ENCODE assay signal across 8 mouse cellular contexts in genomic region chr4:129555862-129556531, GRCm38 (mm10). TPM values are rescaled to one million over a fixed set of nuclear protein-coding genes. Genes with fewer than 3 reads are reported as not detected.
DNase-seq lines count a peak whose midpoint lies in the region; ATAC-seq and TF ChIP-seq lines count a peak whose summit lies in the region.

No protein-coding gene starts in this region.

- peak; percentile 16; the same call in 1 of the 2 replicates for ATAC-seq in frontal cortex, adult (ENCODE audit: low TSS enrichment)
- ATAC-seq in forebrain, postnatal 0 days = peak; percentile 79
- peak; percentile 71 for ATAC-seq in limb, embryonic 12.5 days (ENCODE audit: insufficient number of reproducible peaks, insufficient read depth, low FRiP score, low TSS enrichment, low read depth)
- peak; percentile 79 for ATAC-seq in neural tube, embryonic 13.5 days (ENCODE audit: low read depth)

- TF ChIP-seq CTCF in forebrain, postnatal 0 days (IDR thresholded peaks at IDR 0.05; ENCODE audit: low read depth) = no peak

- peak overlapping the region; percentile 89 for H3K4me2 ChIP-seq in forebrain, postnatal 0 days (ENCODE audit: low read depth)
- H3K4me2 ChIP-seq in limb, embryonic 12.5 days = peak overlapping the region; percentile 92
- H3K4me2 ChIP-seq in neural tube, embryonic 13.5 days = peak overlapping the region; percentile 87

- no peaks in the 10 kb centered on the region for H3K27me3 ChIP-seq in forebrain, postnatal 0 days (ENCODE audit: insufficient read depth, low read length)
- H3K27me3 ChIP-seq in limb, embryonic 12.5 days = no peaks in the 10 kb centered on the region
- no peaks in the 10 kb centered on the region for H3K27me3 ChIP-seq in neural tube, embryonic 13.5 days

- peak overlapping the region; percentile 53 for H3K4me3 ChIP-seq in forebrain, postnatal 0 days (ENCODE audit: low read depth, low read length)
- peak overlapping the region; percentile 53 for H3K4me3 ChIP-seq in limb, embryonic 12.5 days (replicated peaks)
- H3K4me3 ChIP-seq in neural tube, embryonic 13.5 days = peak overlapping the region; percentile 45

- WGBS in forebrain, postnatal 0 days = under 1% methylated on average over 23 of the region's 24 CpGs
- WGBS in limb, embryonic 12.5 days = under 1% methylated on average over 24 of the region's 24 CpGs
- under 1% methylated on average over 24 of the region's 24 CpGs for WGBS in neural tube, embryonic 13.5 days

- H3K9ac ChIP-seq in forebrain, postnatal 0 days = peak overlapping the region; percentile 63
- H3K9ac ChIP-seq in limb, embryonic 12.5 days (replicated peaks) = peak overlapping the region; percentile 64
- peak overlapping the region; percentile 74 for H3K9ac ChIP-seq in neural tube, embryonic 13.5 days

- H3K27ac ChIP-seq in forebrain, postnatal 0 days (ENCODE audit: low read depth, low read length) = peak overlapping the region; percentile 66
- peak overlapping the region; percentile 78 for H3K27ac ChIP-seq in limb, embryonic 12.5 days
- H3K27ac ChIP-seq in neural tube, embryonic 13.5 days (replicated peaks) = peak overlapping the region; percentile 77

- intact Hi-C loops in left cerebral cortex, postnatal 36 days (cut with DNase I) = no loop called here

- H3K4me1 ChIP-seq in forebrain, postnatal 0 days (ENCODE audit: insufficient read depth) = 0 out of 2 replicates have a peak, but pooled peaks cover 5% of the 10 kb centered on the region
- H3K4me1 ChIP-seq in limb, embryonic 12.5 days (replicated peaks) = peaks cover 9% of the 10 kb centered on the region
- peaks cover 21% of the 10 kb centered on the region for H3K4me1 ChIP-seq in neural tube, embryonic 13.5 days (replicated peaks)

- no peaks in the 10 kb centered on the region for H3K36me3 ChIP-seq in forebrain, postnatal 0 days (ENCODE audit: insufficient read depth)
- no peaks in the 10 kb centered on the region for H3K36me3 ChIP-seq in limb, embryonic 12.5 days
- no peaks in the 10 kb centered on the region for H3K36me3 ChIP-seq in neural tube, embryonic 13.5 days

- no peaks in the 10 kb centered on the region for H3K9me3 ChIP-seq in forebrain, postnatal 0 days (ENCODE audit: low read length)
- no peaks in the 10 kb centered on the region for H3K9me3 ChIP-seq in limb, embryonic 12.5 days
- no peaks in the 10 kb centered on the region for H3K9me3 ChIP-seq in neural tube, embryonic 13.5 days

- DNase-seq in frontal cortex, postnatal 25 days (ENCODE audit: low spot score in 2 of 2) = no peak
- peak; percentile 36 for DNase-seq in right cerebral cortex, postnatal 4 days
- no peak for DNase-seq in right cerebral cortex, postnatal 36 days (ENCODE audit: low spot score in 2 of 2)
- DNase-seq in forebrain, postnatal 0 days = no peak
- no peak for DNase-seq in left cerebral cortex, postnatal 36 days (ENCODE audit: low spot score in 2 of 2)

RNA-seq across cellular contexts. Expression of gene Hdac1, which starts 13.5 kb away (rescaled TPM):
- 25.6 and 30.8 TPM in 2 replicates for total RNA-seq in forebrain, postnatal 0 days (2014; rRNA removed)
- polyA plus RNA-seq in forebrain, postnatal 0 days (2015; fragmentation: Nextera tagmentation; extraction: Ambion mirVana) = 47.3 and 50.7 TPM in 2 replicates
- polyA plus RNA-seq in limb, embryonic 12.5 days (2016; fragmentation: Nextera tagmentation; extraction: Ambion mirVana) = 278 and 292 TPM in 2 replicates
- polyA plus RNA-seq in neural tube, embryonic 13.5 days (2015; fragmentation: Nextera tagmentation; extraction: Ambion mirVana) = 116 and 120 TPM in 2 replicates
- 10 to 100 TPM; 27.0 to 27.4 TPM for total RNA-seq in left cerebral cortex, postnatal 36 days (2021)

RNA-seq across cellular contexts. Expression of gene Lck, which starts 17.4 kb away (rescaled TPM):
- 13.9 and 15.3 TPM in 2 replicates for total RNA-seq in forebrain, postnatal 0 days (2014; rRNA removed)
- 14.9 and 17.0 TPM in 2 replicates for polyA plus RNA-seq in forebrain, postnatal 0 days (2015; fragmentation: Nextera tagmentation; extraction: Ambion mirVana)
- polyA plus RNA-seq in limb, embryonic 12.5 days (2016; fragmentation: Nextera tagmentation; extraction: Ambion mirVana) = 12.4 and 17.0 TPM in 2 replicates
- 8.7 and 11.6 TPM in 2 replicates for polyA plus RNA-seq in neural tube, embryonic 13.5 days (2015; fragmentation: Nextera tagmentation; extraction: Ambion mirVana)
- 1 to 10 TPM; 2.1 to 2.6 TPM for total RNA-seq in left cerebral cortex, postnatal 36 days (2021)

RNA-seq across cellular contexts. Expression of gene Fam167b, which starts 22.4 kb away (rescaled TPM):
- not detected in 2 replicates for total RNA-seq in forebrain, postnatal 0 days (2014; rRNA removed)
- polyA plus RNA-seq in forebrain, postnatal 0 days (2015; fragmentation: Nextera tagmentation; extraction: Ambion mirVana) = 0.23 TPM in 1 of 2 replicates, not detected in the other
- polyA plus RNA-seq in limb, embryonic 12.5 days (2016; fragmentation: Nextera tagmentation; extraction: Ambion mirVana) = 3.4 and 4.1 TPM in 2 replicates
- polyA plus RNA-seq in neural tube, embryonic 13.5 days (2015; fragmentation: Nextera tagmentation; extraction: Ambion mirVana) = 0.73 and 1.5 TPM in 2 replicates
- not detected for total RNA-seq in left cerebral cortex, postnatal 36 days (2021)

RNA-seq across cellular contexts. Expression of gene Marcksl1, which starts 42.6 kb away (rescaled TPM):
- 1,946 and 1,960 TPM in 2 replicates for total RNA-seq in forebrain, postnatal 0 days (2014; rRNA removed)
- 2,276 and 2,298 TPM in 2 replicates for polyA plus RNA-seq in forebrain, postnatal 0 days (2015; fragmentation: Nextera tagmentation; extraction: Ambion mirVana)
- 1,451 and 1,538 TPM in 2 replicates for polyA plus RNA-seq in limb, embryonic 12.5 days (2016; fragmentation: Nextera tagmentation; extraction: Ambion mirVana)
- polyA plus RNA-seq in neural tube, embryonic 13.5 days (2015; fragmentation: Nextera tagmentation; extraction: Ambion mirVana) = 1,745 and 1,831 TPM in 2 replicates
- total RNA-seq in left cerebral cortex, postnatal 36 days (2021) = 100 to 1,000 TPM; 150 to 174 TPM

RNA-seq across cellular contexts. Expression of gene Eif3i, which starts 44.5 kb away (rescaled TPM):
- 255 and 301 TPM in 2 replicates for total RNA-seq in forebrain, postnatal 0 days (2014; rRNA removed)
- polyA plus RNA-seq in forebrain, postnatal 0 days (2015; fragmentation: Nextera tagmentation; extraction: Ambion mirVana) = 226 and 261 TPM in 2 replicates
- polyA plus RNA-seq in limb, embryonic 12.5 days (2016; fragmentation: Nextera tagmentation; extraction: Ambion mirVana) = 259 and 264 TPM in 2 replicates
- 209 and 223 TPM in 2 replicates for polyA plus RNA-seq in neural tube, embryonic 13.5 days (2015; fragmentation: Nextera tagmentation; extraction: Ambion mirVana)
- 100 to 1,000 TPM; 121 to 140 TPM for total RNA-seq in left cerebral cortex, postnatal 36 days (2021)

Comparison
In these comparisons a context has a peak if more than half of its experiments do, and no peak if none do; other contexts are left out.
1. ATAC-seq: peak in every context shown above with its lines; median percentile 79 in forebrain, postnatal 0 days; 79 in neural tube, embryonic 13.5 days; 71 in limb, embryonic 12.5 days; 16 in frontal cortex, adult.